Mouse (Mus musculus) ES-E14 (cell line): ENCODE results near the gene Ptk7.

Experiments
- HCFC1 ChIP-seq: IDR thresholded peaks from 2 replicates; pipeline ENCODE4 v1.6.1; 2012; ENCODE audit warnings: low read length, inconsistent platforms, borderline replicate concordance; ENCODE audit not compliant: insufficient read depth
- MAFK ChIP-seq: IDR thresholded peaks from 2 replicates; pipeline ENCODE4 v1.6.1; 2014; ENCODE audit warnings: mild to moderate bottlenecking, low read depth, low read length, inconsistent platforms; ENCODE audit not compliant: insufficient read depth

- TF ChIP-seq HCFC1 = no peak
- no peak for TF ChIP-seq MAFK
Measured at GRCm38 (mm10) chr17:46549642-46550041, 79.7 kb downstream of the Ptk7 start.
